Mouse (Mus musculus): ENCODE measurements at regions not wholly inside any gene's neighbourhood (a gene's known extent, or its start where the extent isn't known, plus 50 kb on each side); places are given as distances from the start of the nearest gene placed in this dataset.

DNA sequence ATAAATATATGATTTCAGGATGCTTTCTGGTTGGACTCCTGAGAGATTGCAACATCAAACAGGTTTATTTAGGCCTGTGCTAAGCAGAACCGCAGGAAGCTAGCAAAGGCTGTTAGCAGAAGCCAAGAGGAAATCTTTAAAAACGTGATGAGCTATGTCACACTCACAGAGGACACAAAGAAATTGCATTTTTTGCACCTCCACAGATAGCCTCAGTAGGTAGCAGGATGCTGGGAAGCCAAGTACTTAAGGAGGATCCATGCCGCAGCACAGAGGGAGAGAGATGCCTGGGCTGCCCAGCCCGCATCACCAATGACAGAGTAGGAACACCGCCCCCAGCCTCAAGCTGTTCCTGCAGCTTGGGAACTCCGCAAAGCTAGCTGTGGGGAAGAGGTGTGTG, 115.0 kb downstream of the Lca5 start:
- TF ChIP-seq TBP (IDR thresholded peaks at IDR 0.05; ENCODE audit: low read depth, low read length) (no peak), USF1 (IDR thresholded peaks at IDR 0.05; ENCODE audit: low read depth, low read length) (no peak), CTCF (IDR thresholded peaks at IDR 0.05 in 2 of 3, conservative IDR thresholded peaks at IDR 0.05 in 1 of 3; ENCODE audit: control insufficient read depth in 1 of 3, insufficient read depth in 1 of 3, low read depth in 2 of 3, low read length in 3 of 3, poor library complexity in 1 of 3, severe bottlenecking in 1 of 3) (no peak), NRF1 (IDR thresholded peaks at IDR 0.05; ENCODE audit: insufficient read depth, low read depth, low read length, poor library complexity, severe bottlenecking) (no peak), ZC3H11A (IDR thresholded peaks at IDR 0.05; ENCODE audit: low read depth, low read length) (no peak), SIN3A (IDR thresholded peaks at IDR 0.05; ENCODE audit: low read length) (no peak), JUND (IDR thresholded peaks at IDR 0.05; ENCODE audit: low read depth, low read length) (no peak), MAFK (IDR thresholded peaks at IDR 0.05; ENCODE audit: borderline replicate concordance, low read depth, low read length) (no peak), MYC (IDR thresholded peaks at IDR 0.05; ENCODE audit: low read depth, low read length) (no peak)
